Comparison of ENCODE assay signal across 11 mouse cellular contexts in the genomic region with DNA sequence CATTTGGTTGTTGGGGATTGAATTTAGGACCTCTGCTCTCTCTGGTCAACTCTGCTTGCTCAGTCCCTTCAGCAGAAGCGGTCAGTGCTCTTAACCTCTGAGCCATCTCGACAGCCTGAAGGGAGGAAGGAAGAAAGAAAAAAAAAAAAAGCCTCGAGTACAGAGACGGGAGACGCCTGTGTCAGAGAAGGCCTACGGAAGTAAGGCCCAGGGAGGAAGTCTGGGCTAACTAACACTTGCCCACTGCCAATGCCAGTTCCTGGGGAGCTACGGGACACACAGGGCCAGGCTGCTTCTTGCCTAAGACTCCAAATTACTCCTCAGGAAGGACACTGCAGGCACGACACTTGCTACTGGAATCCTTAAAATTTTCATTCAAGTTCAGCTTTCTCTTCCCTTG. TPM values are rescaled to one million over a fixed set of nuclear protein-coding genes. Genes with fewer than 3 reads are reported as not detected.
DNase-seq lines count a peak whose midpoint lies in the region; ATAC-seq and TF ChIP-seq lines count a peak whose summit lies in the region.
"Had no signal": no experiment of that assay in that cellular context is flagged by ENCODE, and none has a peak within 500 bp of the region (broad histone marks: within the 10 kb centered on the region; RNA-seq: fewer than 3 reads in every experiment).

No protein-coding gene starts in this region.

- TF ChIP-seq POLR2A in small intestine, adult 2 months (IDR thresholded peaks at IDR 0.05; ENCODE audit: low read depth, low read length): no peak

- H3K4me2 ChIP-seq in intestine, embryonic 16.5 days (ENCODE audit: low read depth, low read length): no peak overlapping the region
- H3K4me2 ChIP-seq in intestine, embryonic 15.5 days (replicated peaks): no peak overlapping the region
- H3K4me2 ChIP-seq in stomach, embryonic 16.5 days (ENCODE audit: low read depth, low read length): no peak overlapping the region
- no peak overlapping the region for H3K4me2 ChIP-seq in stomach, postnatal 0 days (replicated peaks; ENCODE audit: low read depth)
- no peak overlapping the region for H3K4me2 ChIP-seq in heart, postnatal 0 days (ENCODE audit: low read depth, low read length)
- H3K4me2 ChIP-seq: limb, embryonic 13.5 days had no signal

- DNase-seq in stomach, postnatal 0 days (ENCODE audit: low spot score): no peak
- no peak for DNase-seq in heart, postnatal 0 days (ENCODE audit: low spot score)
- no peak for DNase-seq in urinary bladder, postnatal 10 days (ENCODE audit: low spot score)
- DNase-seq in thymus, postnatal 10 days (ENCODE audit: low spot score in 2 of 2): no peak
- DNase-seq: gastrocnemius, postnatal 10 days had no signal

- H3K4me1 ChIP-seq in intestine, embryonic 16.5 days (ENCODE audit: control insufficient read depth, insufficient read depth, low read length): peaks cover 4% of the 10 kb centered on the region; the same call in 1 of the 2 replicates
- 0 out of 2 replicates have a peak, but pooled peaks cover 4% of the 10 kb centered on the region for H3K4me1 ChIP-seq in intestine, embryonic 15.5 days (replicated peaks)
- peaks cover 7% of the 10 kb centered on the region for H3K4me1 ChIP-seq in stomach, embryonic 16.5 days (ENCODE audit: control insufficient read depth, insufficient read depth, low read length)
- H3K4me1 ChIP-seq in stomach, postnatal 0 days (replicated peaks; ENCODE audit: control insufficient read depth, insufficient read depth): peaks cover 3% of the 10 kb centered on the region; the same call in 1 of the 2 replicates
- no peaks in the 10 kb centered on the region for H3K4me1 ChIP-seq in heart, postnatal 0 days (ENCODE audit: control insufficient read depth, insufficient read depth)
- H3K4me1 ChIP-seq in small intestine, adult 2 months (ENCODE audit: control insufficient read depth, insufficient read depth, insufficient read length, low read length): peaks cover 16% of the 10 kb centered on the region

- 63% methylated on average over 8 of the region's 8 CpGs for WGBS in intestine, embryonic 16.5 days
- 55% methylated on average over 8 of the region's 8 CpGs for WGBS in intestine, embryonic 15.5 days
- 51% methylated on average over 8 of the region's 8 CpGs for WGBS in stomach, embryonic 16.5 days
- 65% methylated on average over 8 of the region's 8 CpGs for WGBS in stomach, postnatal 0 days
- 53% methylated on average over 8 of the region's 8 CpGs for WGBS in heart, postnatal 0 days
- WGBS in small intestine, adult 2 months: 75% methylated on average over 8 of the region's 8 CpGs

- H3K9me3 ChIP-seq in intestine, embryonic 16.5 days (ENCODE audit: control insufficient read depth, low read length): no peaks in the 10 kb centered on the region
- H3K9me3 ChIP-seq in intestine, embryonic 15.5 days: no peaks in the 10 kb centered on the region
- no peaks in the 10 kb centered on the region for H3K9me3 ChIP-seq in stomach, embryonic 16.5 days (replicated peaks; ENCODE audit: control insufficient read depth, low read length)
- H3K9me3 ChIP-seq in stomach, postnatal 0 days (ENCODE audit: control insufficient read depth, low read length): no peaks in the 10 kb centered on the region
- no peaks in the 10 kb centered on the region for H3K9me3 ChIP-seq in heart, postnatal 0 days (replicated peaks; ENCODE audit: control insufficient read depth, low read length)
- H3K9me3 ChIP-seq: limb, embryonic 13.5 days had no signal

- H3K27ac ChIP-seq in intestine, embryonic 16.5 days (ENCODE audit: low read length): peak overlapping the region; percentile 14; the same call in 1 of the 2 replicates
- no peak overlapping the region for H3K27ac ChIP-seq in intestine, embryonic 15.5 days
- H3K27ac ChIP-seq in stomach, embryonic 16.5 days (ENCODE audit: low read length): peak overlapping the region; percentile 25; the same call in 1 of the 2 replicates
- no peak overlapping the region for H3K27ac ChIP-seq in stomach, postnatal 0 days (replicated peaks)
- peak overlapping the region; percentile 22 for H3K27ac ChIP-seq in heart, postnatal 0 days (ENCODE audit: low read depth)
- H3K27ac ChIP-seq in small intestine, adult 2 months (ENCODE audit: insufficient read depth, low read depth, low read length): peak overlapping the region; percentile 18; the same call in 1 of the 2 replicates

- TF ChIP-seq EP300 in stomach, postnatal 0 days (optimal IDR thresholded peaks at IDR 0.05): no peak
- TF ChIP-seq EP300 in heart, postnatal 0 days (IDR thresholded peaks at IDR 0.05; ENCODE audit: low read depth): no peak

- no peak overlapping the region for H3K9ac ChIP-seq in intestine, embryonic 16.5 days (ENCODE audit: low read depth, low read length)
- H3K9ac ChIP-seq in intestine, embryonic 15.5 days: no peak overlapping the region
- H3K9ac ChIP-seq in stomach, embryonic 16.5 days (ENCODE audit: low read length): no peak overlapping the region
- no peak overlapping the region for H3K9ac ChIP-seq in stomach, postnatal 0 days (ENCODE audit: low read length)
- H3K9ac ChIP-seq in heart, postnatal 0 days (replicated peaks; ENCODE audit: low read depth, low read length): no peak overlapping the region
- H3K9ac ChIP-seq: limb, embryonic 13.5 days had no signal

- no peaks in the 10 kb centered on the region for H3K27me3 ChIP-seq in intestine, embryonic 16.5 days (replicated peaks; ENCODE audit: control insufficient read depth, insufficient read depth, low read length)
- H3K27me3 ChIP-seq in intestine, embryonic 15.5 days (replicated peaks): no peaks in the 10 kb centered on the region
- H3K27me3 ChIP-seq in stomach, embryonic 16.5 days (ENCODE audit: control insufficient read depth, insufficient read depth, low read length): no peaks in the 10 kb centered on the region
- no peaks in the 10 kb centered on the region for H3K27me3 ChIP-seq in stomach, postnatal 0 days (ENCODE audit: control insufficient read depth, insufficient read depth, low read length)
- no peaks in the 10 kb centered on the region for H3K27me3 ChIP-seq in heart, postnatal 0 days (ENCODE audit: control insufficient read depth, insufficient read depth, low read length)
- H3K27me3 ChIP-seq in small intestine, adult 2 months (ENCODE audit: control insufficient read depth, insufficient read depth, low read length): no peaks in the 10 kb centered on the region
- H3K27me3 ChIP-seq: limb, embryonic 13.5 days; Patski had no signal

- H3K4me3 ChIP-seq in intestine, embryonic 16.5 days (ENCODE audit: low read length): no peak overlapping the region
- H3K4me3 ChIP-seq in intestine, embryonic 15.5 days (replicated peaks): no peak overlapping the region
- no peak overlapping the region for H3K4me3 ChIP-seq in stomach, embryonic 16.5 days (replicated peaks; ENCODE audit: low read length)
- H3K4me3 ChIP-seq in stomach, postnatal 0 days (ENCODE audit: low read depth, low read length): no peak overlapping the region
- H3K4me3 ChIP-seq in heart, postnatal 0 days (ENCODE audit: low read depth, low read length): no peak overlapping the region
- no peak overlapping the region for H3K4me3 ChIP-seq in small intestine, adult 2 months (ENCODE audit: low read depth, low read length)
- H3K4me3 ChIP-seq: limb, embryonic 13.5 days had no signal

- no peak for TF ChIP-seq CTCF in stomach, postnatal 0 days (IDR thresholded peaks at IDR 0.05; ENCODE audit: low read depth)
- no peak for TF ChIP-seq CTCF in heart, postnatal 0 days (IDR thresholded peaks at IDR 0.05; ENCODE audit: low read depth)
- TF ChIP-seq CTCF in small intestine, adult 2 months (IDR thresholded peaks at IDR 0.05; ENCODE audit: extremely low read depth, insufficient read length, insufficient replicate concordance, low read depth, low read length): no peak

- ATAC-seq in intestine, embryonic 16.5 days: no peak
- no peak for ATAC-seq in intestine, embryonic 15.5 days
- ATAC-seq in stomach, embryonic 16.5 days (ENCODE audit: insufficient read depth, low FRiP score): no peak
- ATAC-seq in stomach, postnatal 0 days (ENCODE audit: low FRiP score, low TSS enrichment): no peak
- ATAC-seq in heart, postnatal 0 days (ENCODE audit: insufficient read depth, low read depth): no peak

- no peaks in the 10 kb centered on the region for H3K36me3 ChIP-seq in intestine, embryonic 16.5 days (ENCODE audit: control insufficient read depth, insufficient read depth, low read length)
- no peaks in the 10 kb centered on the region for H3K36me3 ChIP-seq in intestine, embryonic 15.5 days
- H3K36me3 ChIP-seq in stomach, embryonic 16.5 days (ENCODE audit: control insufficient read depth, insufficient read depth, low read length): no peaks in the 10 kb centered on the region
- H3K36me3 ChIP-seq in stomach, postnatal 0 days (ENCODE audit: control insufficient read depth, insufficient read depth, low read length): no peaks in the 10 kb centered on the region
- H3K36me3 ChIP-seq in heart, postnatal 0 days (replicated peaks; ENCODE audit: control insufficient read depth, insufficient read depth, low read length): no peaks in the 10 kb centered on the region
- H3K36me3 ChIP-seq in small intestine, adult 2 months (ENCODE audit: control insufficient read depth, insufficient read depth, low read length): no peaks in the 10 kb centered on the region
- H3K36me3 ChIP-seq: limb, embryonic 13.5 days had no signal

RNA-seq across cellular contexts. Expression of a gene that starts 15.1 kb away (rescaled TPM):
- 1.8 and 2.0 TPM in 2 replicates for polyA plus RNA-seq in intestine, embryonic 16.5 days (2015; fragmentation: Nextera tagmentation; extraction: Ambion mirVana)
- 2.2 and 2.3 TPM in 2 replicates for polyA plus RNA-seq in intestine, embryonic 15.5 days (2015; fragmentation: Nextera tagmentation; extraction: Ambion mirVana)
- 5.2 and 6.1 TPM in 2 replicates for polyA plus RNA-seq in stomach, embryonic 16.5 days (2015; fragmentation: Nextera tagmentation; extraction: Ambion mirVana)
- polyA plus RNA-seq in stomach, postnatal 0 days (2015; fragmentation: Nextera tagmentation; extraction: Ambion mirVana): 1.9 and 2.6 TPM in 2 replicates
- 2.0 and 2.6 TPM in 2 replicates for total RNA-seq in heart, postnatal 0 days (2014; rRNA removed; ENCODE audit: low replicate concordance)
- polyA plus RNA-seq in heart, postnatal 0 days (2015; fragmentation: Nextera tagmentation; extraction: Ambion mirVana): 0.82 and 0.83 TPM in 2 replicates
- 0.84 and 1.3 TPM in 2 replicates for polyA plus RNA-seq in small intestine, adult 2 months (2012; rRNA removed)

Comparison
In these comparisons a context has a peak if more than half of its experiments do, and no peak if none do; other contexts are left out.
1. H3K27ac ChIP-seq: peak in intestine, embryonic 16.5 days (single experiment), stomach, embryonic 16.5 days (single experiment), heart, postnatal 0 days (single experiment) and small intestine, adult 2 months (single experiment); none in intestine, embryonic 15.5 days (single experiment) and stomach, postnatal 0 days (single experiment).